Mouse (Mus musculus) leukemia stem cell, adult 10-12 weeks (primary cell): ENCODE data around the gene Tgfbr2. TPM values are rescaled to one million over a fixed set of nuclear protein-coding genes. Genes with fewer than 3 reads are reported as not detected.

Experiments
- polyA plus RNA-seq: library from polyadenylated mRNA; stranded (reverse); fragments of >175 nt; gene quantifications from 2 replicates; pipeline ENCODE4 v1.2.3, GENCODE M21; 2012; ENCODE audit warnings: low replicate concordance

Tgfbr2 gene
- 14.0 and 15.8 TPM in 2 replicates for polyA plus RNA-seq

GRCm38 (mm10) chr9:116174481-116175461 lies at the start of gene Tgfbr2:
TSS of gene Tgfbr2 (minus strand) at chr9:116175360.

